Mouse (Mus musculus): ENCODE data around the gene Gm27027. TPM values are rescaled to one million over a fixed set of nuclear protein-coding genes. Genes with fewer than 3 reads are reported as not detected.

The Gm27027 gene
- polyA plus RNA-seq, 1 experiment from 2014 or later: not detected

Other genes with a start within 250 kb of the Gm27027 start
- 109 and 110 TPM in 2 replicates for gene Ext2, start 173.8 kb downstream of the Gm27027 start, polyA plus RNA-seq (2014; fragmentation: Nextera tagmentation; extraction: Ambion mirVana)
- 8.8 and 11.2 TPM in 2 replicates for gene Accs, start 146.4 kb downstream of the Gm27027 start, polyA plus RNA-seq (2014; fragmentation: Nextera tagmentation; extraction: Ambion mirVana)
- 0.08 TPM in 1 of 2 replicates, not detected in the other for gene Accsl, start 127.2 kb downstream of the Gm27027 start, polyA plus RNA-seq (2014; fragmentation: Nextera tagmentation; extraction: Ambion mirVana)
- 21.9 and 24.5 TPM in 2 replicates for gene Gm13889, start 39.2 kb downstream of the Gm27027 start, polyA plus RNA-seq (2014; fragmentation: Nextera tagmentation; extraction: Ambion mirVana)
- gene Alkbh3, start 14.5 kb upstream of the Gm27027 start, polyA plus RNA-seq (2014; fragmentation: Nextera tagmentation; extraction: Ambion mirVana): 64.3 and 70.5 TPM in 2 replicates
- 136 and 141 TPM in 2 replicates for gene Hsd17b12, start 161.6 kb upstream of the Gm27027 start, polyA plus RNA-seq (2014; fragmentation: Nextera tagmentation; extraction: Ambion mirVana)

All from intestine, embryonic 14.5 days (tissue).